Mouse (Mus musculus): ENCODE results near the gene Tmem139.

GRCm38 (mm10) chr6:42247981-42248380 is 13.8 kb upstream of the Tmem139 start:
- TF ChIP-seq CTCF (IDR thresholded peaks at IDR 0.05; ENCODE audit: borderline replicate concordance, insufficient read depth, low read length): no peak
- no peak for TF ChIP-seq POLR2A (IDR thresholded peaks at IDR 0.05; ENCODE audit: low read depth, low read length)

Data from embryonic fibroblast, embryonic 13.5 days (primary cell).